Mouse (Mus musculus) bone marrow macrophage, adult 2 months (primary cell): ENCODE results near the gene Ntf5.

ENCODE experiments used
- CTCF ChIP-seq: IDR thresholded peaks from 2 replicates; pipeline ENCODE4 v1.5.1; 2012; ENCODE audit warnings: low read depth, mild to moderate bottlenecking, low read length, moderate library complexity
- POLR2A ChIP-seq: IDR thresholded peaks from 2 replicates; pipeline ENCODE4 v1.6.1; 2012; ENCODE audit warnings: mild to moderate bottlenecking, low read depth, low read length, borderline replicate concordance

GRCm38 (mm10) chr7:45421194-45421593, 7.7 kb downstream of the Ntf5 start:
- TF ChIP-seq CTCF (no peak), POLR2A (no peak)
